Mouse (Mus musculus): ENCODE data around the gene Spata3.
"Not testable (repeated sequence)": the region's sequence is repeated elsewhere in the genome, so short reads cannot be mapped to it uniquely, and the experiment has no call there.

Gene Spata3

DNA sequence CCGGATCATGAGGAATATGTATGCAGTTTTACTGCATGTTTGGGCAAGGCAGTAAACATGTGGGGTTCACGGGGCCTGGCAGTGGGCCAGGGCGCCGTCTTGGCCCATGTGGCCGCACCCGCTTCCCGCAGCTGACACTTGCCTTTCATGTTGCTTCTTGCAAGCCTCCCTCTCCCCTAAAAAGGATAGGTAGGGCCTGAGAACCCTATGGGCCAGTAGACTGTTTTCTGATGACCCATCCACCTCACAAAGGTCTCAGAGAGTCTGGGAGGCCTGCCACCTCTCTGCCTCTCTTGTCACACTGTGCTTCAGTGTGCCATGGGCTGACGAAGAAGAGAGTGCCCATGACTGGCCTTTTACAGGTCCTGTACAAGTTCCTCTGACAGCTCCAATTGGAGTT lies at the start of gene Spata3:
Spata3 (plus strand) TSS at position 301 of the 400 bp plus-strand sequence.
- no peak for DNase-seq

DNA sequence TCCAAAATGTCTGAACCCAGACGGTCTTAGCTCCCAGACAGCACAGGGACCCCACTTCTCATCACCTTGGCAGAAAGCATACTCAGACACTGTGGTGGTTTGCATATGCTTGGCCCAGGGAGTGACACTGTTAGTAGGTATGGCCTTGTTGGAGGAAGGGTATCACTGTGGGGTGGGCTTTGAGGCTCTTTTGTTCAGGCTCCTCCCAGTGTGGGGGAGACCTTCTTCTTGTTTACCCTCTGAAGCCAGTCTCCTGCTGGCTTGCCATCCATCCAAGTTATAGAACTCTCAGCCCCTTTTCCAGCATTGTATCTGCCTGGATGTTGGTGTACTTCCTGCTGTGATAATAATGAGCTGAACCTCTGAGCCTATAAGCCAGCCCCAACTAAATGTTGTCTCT lies 47.5 kb upstream of the Spata3 start:
- no peak for DNase-seq

DNA sequence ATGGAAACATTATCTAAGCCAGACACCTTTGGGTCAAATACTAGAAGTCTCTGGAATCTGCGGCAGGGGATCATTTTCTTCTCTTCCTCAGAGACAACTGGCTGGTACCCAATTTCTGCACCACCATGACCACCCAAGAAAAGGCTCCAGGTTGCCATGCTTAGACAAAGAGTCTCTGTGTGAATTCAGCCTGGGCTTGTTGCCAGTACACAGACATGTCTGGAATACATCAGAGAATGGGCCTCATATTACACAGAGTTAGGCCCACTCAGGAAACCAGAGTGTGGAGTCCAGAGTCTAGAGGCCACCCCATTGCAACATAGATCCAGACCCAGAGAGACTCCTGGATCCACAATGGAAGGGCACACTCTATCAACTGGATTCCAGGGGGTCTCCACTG lies 47.1 kb upstream of the Spata3 start:
- DNase-seq, result no peak

DNA sequence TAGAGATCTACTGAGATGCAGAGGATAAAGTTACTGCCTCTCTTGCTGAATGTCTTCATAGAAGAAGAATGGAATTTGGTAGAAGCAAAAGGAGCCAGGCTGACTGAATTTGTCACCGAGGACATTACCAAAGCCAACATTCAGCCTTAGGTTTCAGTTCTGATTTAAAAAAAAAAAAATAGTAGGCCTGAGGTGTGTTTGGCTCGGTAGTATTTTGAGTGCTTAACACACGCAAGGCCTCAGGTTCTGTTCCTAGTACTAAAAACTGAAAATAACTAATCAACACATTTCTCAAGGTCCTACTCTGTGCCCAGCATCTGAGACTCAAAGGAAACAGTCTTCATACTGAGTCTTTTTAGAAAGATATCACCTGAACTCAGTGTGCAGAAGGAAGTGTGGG lies 45.5 kb upstream of the Spata3 start:
- DNase-seq, result no peak

DNA sequence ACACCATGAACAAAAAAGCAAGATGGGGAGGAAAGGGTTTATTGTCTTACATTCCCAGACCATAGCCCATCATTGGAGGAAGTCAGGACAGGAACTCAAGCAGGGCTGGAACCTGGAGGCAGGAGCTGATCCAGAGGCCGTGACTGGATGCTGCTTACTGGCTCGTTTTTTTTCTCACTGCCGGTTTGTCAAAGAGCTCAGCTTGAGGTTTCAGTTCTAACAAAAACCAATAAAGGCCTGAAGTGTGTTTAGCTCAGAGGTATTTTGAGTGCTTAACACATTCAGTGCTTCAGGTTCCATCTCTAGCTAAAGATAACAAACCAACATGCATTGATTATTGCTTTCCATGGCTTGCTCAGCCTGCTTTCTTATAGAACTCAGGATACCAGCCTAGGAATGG lies 44.3 kb upstream of the Spata3 start:
- DNase-seq, result no peak

DNA sequence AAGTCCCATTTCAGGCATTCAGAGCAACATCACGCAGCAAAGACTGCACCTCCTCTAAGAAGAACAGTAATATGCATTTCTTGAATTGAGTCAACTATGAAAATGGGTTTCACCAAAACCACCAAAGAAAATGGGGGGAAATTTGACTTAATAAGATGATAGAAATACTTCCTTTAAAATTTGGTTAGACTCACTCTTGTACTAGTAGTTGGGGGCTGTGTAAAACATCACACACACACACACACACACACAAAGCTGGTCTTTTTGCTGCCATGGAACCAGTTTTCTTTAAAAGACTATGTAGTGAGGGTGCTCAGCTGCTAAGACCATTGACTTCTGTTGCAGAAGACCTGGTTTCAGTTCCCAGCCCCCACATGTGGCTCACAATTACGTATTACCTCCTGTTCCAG lies 43.1 kb upstream of the Spata3 start:
- DNase-seq, result no peak

DNA sequence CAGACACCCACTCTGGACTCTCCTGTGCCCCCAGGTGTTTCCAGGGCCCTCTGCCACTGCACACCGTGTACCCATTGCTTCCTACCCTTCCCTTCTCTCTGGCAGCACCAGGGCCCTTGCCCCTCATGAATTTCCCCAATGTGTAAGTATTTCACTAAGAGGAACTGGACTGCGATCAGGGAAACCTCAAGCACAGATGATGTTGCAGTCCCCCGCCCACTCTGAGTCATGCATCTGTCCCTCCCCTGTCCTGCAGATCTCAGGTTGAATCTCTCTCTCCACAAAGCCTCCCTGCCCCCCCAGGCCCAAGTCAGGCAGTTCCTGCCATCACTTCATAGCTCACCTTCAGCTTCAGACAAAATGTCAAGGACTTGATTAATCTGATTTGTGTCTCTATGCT lies 38.9 kb upstream of the Spata3 start:
- DNase-seq, result peak; percentile 45 to 56

DNA sequence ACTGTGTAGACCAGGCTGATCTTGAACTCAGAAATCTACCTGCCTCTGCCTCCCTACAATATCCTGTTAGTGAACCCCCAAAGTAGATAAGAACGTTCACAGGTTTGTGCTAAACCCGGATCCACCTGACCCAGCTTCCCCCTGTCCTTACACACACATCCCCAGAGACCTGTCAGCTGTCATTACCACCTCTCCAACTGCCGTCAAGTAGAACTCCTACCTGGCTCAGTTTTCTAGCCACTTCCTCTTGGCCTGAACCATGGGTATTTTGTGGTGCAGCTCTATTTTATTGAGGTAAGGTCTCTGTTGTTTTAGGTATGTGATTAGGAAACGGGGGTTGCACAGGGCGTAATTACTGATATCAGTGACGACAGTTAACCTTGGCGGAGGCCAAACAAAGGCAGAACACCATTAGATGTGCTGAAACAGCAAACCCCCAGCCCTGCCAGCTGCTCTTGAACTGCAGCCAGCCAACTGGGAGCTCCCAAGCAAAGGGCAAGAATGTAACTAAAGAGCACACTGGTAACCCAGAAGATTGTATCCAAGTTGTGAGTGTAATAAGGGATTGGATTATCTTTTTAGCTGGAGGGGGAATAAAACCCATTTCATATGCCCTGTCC lies 34.8 kb upstream of the Spata3 start:
- peak; percentile 58 to 66 for DNase-seq

DNA sequence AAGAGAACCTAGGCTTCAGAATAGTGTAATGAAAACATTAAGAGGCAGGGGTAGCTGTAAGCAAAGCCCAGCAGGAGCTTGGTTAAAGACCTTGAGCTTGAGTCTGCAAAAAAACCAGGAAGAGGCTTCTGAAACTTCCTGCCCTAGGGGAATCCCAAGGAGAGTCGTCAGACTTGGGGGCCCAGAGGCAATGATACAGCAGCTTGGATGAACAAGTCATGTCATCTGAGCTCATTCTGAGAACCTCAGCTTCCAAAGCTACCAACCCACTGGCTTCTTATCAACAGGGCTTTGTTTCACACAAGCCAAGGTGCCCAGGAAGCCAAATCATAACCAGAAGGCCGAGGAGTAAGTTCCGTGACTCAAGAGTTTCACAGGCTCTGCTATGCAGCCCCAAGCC lies 30.8 kb upstream of the Spata3 start:
- DNase-seq, result no peak

DNA sequence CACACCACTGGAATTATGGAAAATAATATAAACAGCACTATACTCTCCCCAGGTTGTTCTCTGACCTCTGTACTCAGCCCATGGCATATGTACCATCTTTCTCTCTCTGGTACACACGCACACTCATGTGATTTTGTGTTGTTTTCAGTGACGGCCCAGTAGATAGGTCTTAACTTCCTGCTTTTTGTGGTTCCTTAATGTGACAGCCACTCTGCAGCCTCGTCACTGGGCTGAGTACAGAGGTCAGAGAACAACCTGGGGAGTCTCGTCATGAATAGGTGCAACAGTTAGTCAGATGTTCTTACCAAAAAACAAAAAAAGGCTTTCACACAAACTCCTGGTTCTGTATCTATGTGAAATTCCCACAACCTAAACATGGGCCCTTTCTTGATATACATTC lies 28.3 kb upstream of the Spata3 start:
- peak; percentile 38 to 46 for DNase-seq

DNA sequence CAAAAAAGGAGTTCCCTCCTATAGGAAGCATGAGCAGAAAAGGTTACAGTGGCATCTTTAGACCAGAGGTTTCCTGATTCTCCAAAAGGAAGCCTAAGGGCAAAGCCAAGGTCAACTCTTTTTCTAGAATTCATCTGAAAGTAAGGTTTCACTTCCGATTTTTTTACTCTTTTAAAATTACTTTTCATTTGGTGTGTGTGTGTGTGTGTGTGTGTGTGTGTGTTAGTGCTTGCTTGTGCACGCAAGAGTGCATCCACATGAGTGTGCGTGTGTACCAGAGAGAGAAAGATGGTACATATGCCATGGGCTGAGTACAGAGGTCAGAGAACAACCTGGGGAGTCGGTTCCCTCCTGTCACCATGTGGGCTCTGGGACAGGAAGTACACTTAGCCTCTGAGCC lies 27.7 kb upstream of the Spata3 start:
- DNase-seq, result peak; percentile 36 to 45

DNA sequence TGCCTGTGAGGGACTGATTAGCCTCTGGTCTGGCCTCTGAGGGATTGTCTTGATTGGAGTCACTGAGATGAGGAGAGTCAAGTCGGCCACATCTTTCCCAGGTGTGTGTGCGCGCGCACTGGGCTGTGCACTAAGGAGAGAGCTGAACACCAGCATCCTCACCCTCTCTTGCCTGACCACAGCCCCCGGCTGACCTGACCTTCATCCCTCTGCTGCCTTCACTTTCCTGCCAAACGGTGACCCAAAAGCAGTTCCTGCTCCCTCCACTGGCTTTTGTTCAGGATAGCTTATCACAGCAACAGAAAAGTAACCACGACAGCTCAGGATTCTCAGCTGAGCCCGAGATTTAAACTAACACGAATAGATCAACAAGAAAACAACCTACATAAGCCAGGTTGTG lies 24.4 kb upstream of the Spata3 start:
- no peak for DNase-seq

DNA sequence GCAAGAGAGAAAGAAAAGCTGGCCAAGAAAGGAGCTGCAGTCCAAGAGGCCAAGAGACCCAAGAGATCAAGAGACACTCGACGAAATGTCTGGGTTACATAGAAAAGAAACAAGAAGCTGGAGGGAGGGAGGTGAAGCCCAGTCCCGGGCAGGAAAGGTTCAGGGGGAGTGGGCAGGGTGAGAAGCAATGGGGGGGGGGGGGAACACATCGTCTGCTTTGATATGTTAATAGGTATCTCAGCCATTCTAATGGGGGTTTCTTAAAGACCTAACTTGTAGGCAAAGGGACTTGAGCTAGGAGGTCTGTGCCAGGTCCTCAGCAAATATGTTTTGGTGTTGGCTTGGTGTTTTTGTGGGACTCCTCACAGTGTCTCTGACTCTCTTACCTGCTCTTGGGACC lies 23.1 kb upstream of the Spata3 start:
- no peak for DNase-seq

DNA sequence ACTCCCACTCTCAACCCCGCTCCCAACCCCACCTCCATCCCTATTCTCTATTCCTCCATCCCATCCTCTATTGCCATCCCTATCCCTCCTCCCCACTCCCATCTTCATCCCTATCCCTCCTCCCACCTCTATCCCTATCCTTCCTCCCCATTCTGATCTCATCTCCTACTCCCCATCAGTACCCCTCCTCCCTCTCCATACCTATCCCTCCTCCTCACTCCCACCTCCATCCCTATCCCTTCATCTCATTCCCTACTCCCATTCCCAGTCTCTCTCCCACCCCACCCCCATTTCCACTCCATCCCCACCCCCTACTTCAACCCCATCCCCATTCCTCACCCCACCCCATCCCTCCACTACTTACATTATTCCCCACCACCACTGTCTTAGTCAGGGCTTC lies 19.4 kb upstream of the Spata3 start:
- DNase-seq, result no peak

DNA sequence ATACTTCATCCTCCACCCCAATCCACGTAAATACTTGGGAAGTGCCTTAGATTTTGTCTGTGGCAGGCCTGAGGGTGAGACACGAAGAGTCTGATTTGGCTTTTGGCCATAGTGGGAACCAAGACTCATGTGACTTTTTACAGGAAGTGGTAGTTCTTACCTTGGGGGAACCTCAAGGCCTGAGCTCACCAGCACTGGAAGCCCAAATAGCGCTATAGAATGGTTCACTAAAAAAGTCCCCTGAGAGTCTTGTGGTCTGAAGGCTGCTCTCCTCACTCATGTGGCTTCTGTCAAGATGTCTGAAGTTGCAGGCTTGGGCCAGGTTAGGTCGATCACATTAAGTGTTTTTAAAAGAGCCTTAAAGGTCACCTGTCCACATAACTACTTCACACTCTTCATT lies 18.6 kb upstream of the Spata3 start:
- DNase-seq, result peak; percentile 46 to 53

DNA sequence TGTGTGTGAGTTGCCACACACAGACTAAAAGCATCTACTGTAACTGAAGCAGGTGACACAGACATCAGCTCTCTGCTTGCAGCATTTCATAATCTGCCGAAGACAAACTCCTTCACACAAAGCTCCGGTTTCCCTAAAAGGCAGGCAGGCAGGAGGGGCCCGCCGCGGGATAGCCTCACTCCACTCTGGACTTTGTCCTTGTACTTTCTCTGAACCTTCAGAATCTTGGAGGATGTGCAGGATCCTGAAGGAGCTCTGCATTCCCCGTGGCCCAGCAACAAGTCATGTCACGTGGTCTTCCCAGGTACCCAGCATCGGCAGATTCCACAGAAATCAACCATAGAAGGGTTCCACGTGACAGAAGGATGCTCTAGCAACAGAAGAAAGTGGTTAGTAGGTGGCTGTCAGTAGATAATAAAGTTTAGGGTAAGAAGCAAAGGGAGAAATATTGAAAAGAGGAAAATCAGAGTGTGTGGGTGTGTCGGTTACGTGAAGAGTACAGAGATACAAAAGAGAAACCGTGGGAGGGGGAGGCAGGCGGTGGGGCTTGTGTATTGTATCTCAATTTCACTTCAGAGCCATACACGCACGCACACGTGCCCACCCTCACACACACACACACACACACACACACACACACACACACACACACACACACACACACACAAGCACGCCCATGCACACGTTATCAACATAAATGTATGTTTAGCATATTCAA lies 16.6 kb upstream of the Spata3 start:
- DNase-seq, result no peak

DNA sequence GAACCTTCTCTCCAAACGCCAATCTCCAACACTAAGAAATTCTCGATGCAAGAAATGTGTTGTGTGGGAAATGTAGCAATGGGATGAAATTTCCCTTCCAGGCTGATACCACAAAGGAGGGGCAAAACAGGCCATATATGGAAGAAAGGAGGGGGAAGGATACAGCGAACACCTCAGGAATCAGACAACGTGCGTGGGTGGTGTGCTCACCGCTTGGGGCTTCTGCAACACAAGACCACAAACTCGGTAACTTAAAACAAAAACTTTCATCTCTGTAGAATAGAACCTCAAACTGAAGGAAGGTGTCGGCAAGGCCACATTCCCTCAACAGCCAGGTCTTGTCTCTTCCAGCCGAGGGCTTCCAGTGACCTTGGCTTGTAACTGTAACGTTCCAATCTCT lies 11.1 kb upstream of the Spata3 start:
- DNase-seq, result no peak

DNA sequence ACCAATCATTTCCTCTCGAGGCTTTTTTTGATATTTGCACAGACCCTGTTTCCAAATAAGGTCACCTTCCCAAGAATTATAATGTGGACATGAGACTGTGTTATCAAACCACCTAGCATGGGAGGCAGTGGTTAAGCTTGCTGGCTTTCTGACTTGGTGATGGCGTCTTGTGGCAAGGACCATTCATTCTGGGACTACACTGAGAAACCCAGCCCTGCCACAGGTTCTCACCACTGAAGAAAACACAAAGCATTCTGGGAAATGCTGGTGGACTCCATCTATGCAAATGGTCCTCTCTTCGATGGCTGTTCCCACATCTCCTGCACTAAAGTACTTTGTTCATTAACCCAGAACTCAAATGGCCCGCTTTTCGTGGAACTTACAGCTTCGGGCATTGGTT lies 10.6 kb upstream of the Spata3 start:
- no peak for DNase-seq

DNA sequence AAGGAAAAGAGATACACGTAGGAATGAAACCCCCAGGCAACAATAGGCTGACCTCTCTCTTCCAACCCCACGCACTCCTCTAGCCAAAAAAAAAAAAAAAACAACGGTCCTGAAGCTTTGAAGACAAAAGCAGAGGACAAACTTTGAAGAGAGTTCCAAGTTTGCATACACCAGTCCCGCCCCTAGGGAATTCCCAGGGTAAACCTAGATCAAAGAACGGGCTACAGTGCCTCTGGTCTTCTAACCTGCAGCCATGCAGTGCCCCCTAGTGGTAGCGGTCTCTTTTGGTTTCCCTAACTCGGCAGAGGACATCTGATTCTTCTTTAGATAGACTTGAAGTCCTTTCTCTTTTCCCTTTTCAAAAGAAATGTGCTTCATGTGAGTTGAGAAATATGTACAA lies 8.8 kb upstream of the Spata3 start:
- DNase-seq, result peak; percentile 90

DNA sequence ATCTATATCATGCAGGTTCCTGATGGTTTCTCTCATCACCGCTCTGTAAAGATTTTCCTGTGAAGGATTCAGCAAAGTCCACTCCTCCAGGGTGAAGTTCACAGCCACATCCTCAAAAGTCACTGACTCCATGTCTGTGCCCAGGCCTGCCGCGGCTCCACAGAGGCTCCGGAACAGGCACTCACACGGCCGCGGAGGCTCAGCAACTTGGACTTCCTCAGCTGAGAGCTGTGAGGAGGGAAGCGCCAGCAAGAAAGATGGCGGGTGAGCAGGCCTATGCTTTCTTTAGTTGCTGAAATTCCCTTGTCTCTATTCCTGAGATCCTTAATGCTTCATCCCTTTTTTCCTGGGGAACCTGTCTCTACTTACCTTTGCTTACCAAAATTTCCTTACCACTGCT lies 858 bp upstream of the Spata3 start:
- not testable (repeated sequence) for DNase-seq

DNA sequence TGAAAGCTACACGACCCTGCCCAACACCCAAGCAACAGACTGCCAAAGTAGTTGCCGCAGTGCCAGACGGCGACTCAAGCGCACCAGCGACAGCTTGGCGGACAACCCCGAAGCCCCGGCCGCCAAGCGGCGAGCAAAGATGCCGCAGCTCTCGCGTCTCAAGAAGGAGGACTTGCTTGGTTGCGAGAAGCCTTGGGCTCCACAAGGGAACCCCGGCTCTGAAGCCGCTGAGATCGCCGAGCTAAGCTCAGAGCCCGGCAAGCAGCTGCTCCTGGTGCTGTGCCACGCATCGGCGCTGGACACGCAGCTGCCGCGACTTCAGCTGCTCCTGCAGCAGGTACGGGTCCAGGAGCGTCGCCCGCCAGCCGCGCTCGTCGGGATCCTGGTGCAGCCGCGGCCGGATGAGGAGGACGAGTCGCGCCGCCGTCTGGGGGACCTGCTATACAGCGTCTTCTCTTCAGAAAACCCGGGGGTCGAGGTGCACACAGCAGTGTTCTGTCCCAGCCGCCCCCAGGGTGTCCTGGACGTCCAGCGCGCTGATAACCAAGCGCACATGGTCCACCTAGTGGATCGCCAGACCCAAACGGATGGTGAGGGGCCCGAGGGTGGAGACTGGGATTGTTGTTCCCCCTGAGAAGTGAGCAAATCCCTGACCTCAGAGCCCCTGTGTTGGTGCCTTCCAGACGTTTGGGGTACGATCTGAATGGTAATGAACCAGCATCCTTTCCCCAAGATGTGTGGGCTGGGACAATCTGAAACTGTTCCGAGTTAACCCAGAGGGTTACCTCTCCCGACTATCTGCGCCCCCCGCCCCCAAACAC lies 1.8 kb downstream of the Spata3 start:
- peak; percentile 55 to 58 for DNase-seq

DNA sequence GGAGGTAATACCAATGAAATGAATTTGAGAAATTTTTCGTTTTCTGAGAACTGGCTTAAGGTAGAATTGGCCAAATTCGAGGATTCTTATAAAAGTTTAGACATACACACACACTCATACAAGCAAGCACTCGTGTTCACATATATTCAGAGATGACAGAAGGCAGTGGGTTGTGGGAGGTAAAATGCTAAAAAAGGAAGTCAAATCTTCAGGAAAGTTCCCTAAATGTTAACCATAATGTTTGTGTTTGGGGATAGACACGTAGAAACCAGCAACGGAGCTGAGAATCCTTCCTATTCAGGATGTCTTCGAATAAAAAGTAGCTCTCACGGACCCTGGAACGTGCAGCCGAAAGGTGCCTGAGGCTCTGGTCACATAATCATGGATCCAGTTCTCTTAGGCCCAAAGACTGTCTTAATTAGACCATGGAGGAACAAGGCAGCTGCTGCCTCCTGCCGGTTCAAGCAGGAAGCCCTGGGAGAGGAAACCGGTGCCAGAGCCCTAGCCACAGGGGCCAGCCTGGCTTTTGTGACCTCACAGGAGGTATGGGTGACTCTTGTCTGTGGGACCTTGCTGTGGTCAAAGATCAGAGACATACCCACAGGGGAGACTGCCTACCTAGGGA lies 4.9 kb downstream of the Spata3 start:
- DNase-seq, result peak; percentile 14 to 24

DNA sequence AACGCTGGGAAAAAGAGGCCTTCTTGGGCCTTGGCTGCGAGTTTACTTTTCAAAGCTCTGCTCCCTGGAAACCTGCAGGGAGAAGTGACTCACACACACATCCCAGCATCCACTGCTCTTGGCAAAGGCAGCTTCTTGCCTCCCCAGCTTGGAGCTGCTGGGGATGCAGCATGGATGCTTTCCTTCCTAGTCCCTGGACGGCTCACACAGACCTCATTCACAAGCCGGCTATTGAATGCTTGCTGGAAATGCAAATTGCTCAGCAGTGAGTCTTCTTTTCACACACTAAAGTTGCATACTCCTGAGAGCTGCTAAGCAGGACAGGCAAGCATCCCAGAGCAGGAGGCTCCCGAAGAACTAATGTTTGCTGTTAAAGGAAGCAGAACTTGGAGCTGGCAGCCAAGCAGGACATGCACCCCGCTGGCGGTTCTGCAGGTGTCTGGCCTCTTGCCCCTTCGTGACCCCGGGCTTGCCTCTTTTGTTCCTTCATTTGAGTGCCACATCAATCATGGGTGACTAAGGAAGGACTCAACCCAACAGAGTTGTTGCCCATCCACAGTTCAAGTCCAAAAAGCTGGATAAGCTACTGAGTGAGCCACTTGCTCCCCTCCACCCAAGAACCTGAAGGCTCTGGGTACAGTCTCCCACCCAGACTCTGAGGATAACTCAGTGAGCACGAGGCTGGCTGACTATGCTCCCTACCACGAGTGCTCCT lies 15.8 kb downstream of the Spata3 start:
- no peak for DNase-seq

All from B cell, adult 2 months (primary cell).